Mouse (Mus musculus) liver, embryonic 11.5 days (tissue): ENCODE measurements around the gene Rps15. TPM values are rescaled to one million over a fixed set of nuclear protein-coding genes. Genes with fewer than 3 reads are reported as not detected.
"Not testable (repeated sequence)": the region's sequence is repeated elsewhere in the genome, so short reads cannot be mapped to it uniquely, and the experiment has no call there.

Experiments used
- ATAC-seq: fragments of 200-750 bp; cut with Nextera tagmentation; replicated peaks from 2 replicates; pipeline ENCODE4 v1.8.0; 2017; ENCODE audit warnings: moderate number of reproducible peaks, mild to moderate bottlenecking, moderate TSS enrichment, moderate library complexity; ENCODE audit not compliant: low FRiP score
- DNase-seq: peaks from one replicate; pipeline ENCODE4 v3.0.0-alpha.2; 2017; ENCODE audit warnings: low spot score
- H3K27ac ChIP-seq: fragments of 300-500 bp; sonication (generic); 2 replicates; pipeline ENCODE4 v1.5.1; 2014; ENCODE audit warnings: mild to moderate bottlenecking, low read depth, low read length, control low read depth
- H3K27me3 ChIP-seq: fragments of 300-500 bp; sonication (generic); replicated peaks from 2 replicates; pipeline ENCODE4 v1.6.1; 2014; ENCODE audit warnings: low read length, mixed read lengths; ENCODE audit not compliant: control insufficient read depth, insufficient read depth
- H3K36me3 ChIP-seq: fragments of 300-500 bp; sonication (generic); 2 replicates; pipeline ENCODE4 v1.6.1; 2014; ENCODE audit warnings: mild to moderate bottlenecking, low read length, moderate library complexity, mixed read lengths; ENCODE audit not compliant: control insufficient read depth, insufficient read depth
- H3K4me1 ChIP-seq: fragments of 300-500 bp; sonication (generic); replicated peaks from 2 replicates; pipeline ENCODE4 v1.6.1; 2014; ENCODE audit warnings: low read length, mixed read lengths; ENCODE audit not compliant: control insufficient read depth, insufficient read depth
- H3K4me2 ChIP-seq: fragments of 300-500 bp; sonication (generic); 2 replicates; pipeline ENCODE4 v1.6.1; 2014; ENCODE audit warnings: mild to moderate bottlenecking, control low read depth, moderate library complexity
- H3K4me3 ChIP-seq: fragments of 300-500 bp; sonication (generic); 2 replicates; pipeline ENCODE4 v1.5.1; 2014; ENCODE audit warnings: low read depth, low read length, control low read depth
- H3K9ac ChIP-seq: fragments of 300-500 bp; sonication (generic); 2 replicates; pipeline ENCODE4 v1.6.1; 2014; ENCODE audit warnings: low read depth, low read length, control low read depth
- H3K9me3 ChIP-seq: fragments of 300-500 bp; sonication (generic); 2 replicates; pipeline ENCODE4 v1.6.1; 2016; ENCODE audit warnings: low read length, inconsistent platforms, mixed read lengths; ENCODE audit not compliant: control insufficient read depth
- WGBS: fragments of 180-500 bp; shearing (Covaris S2); extraction: QIAGEN DNeasy Blood & Tissue Kit; methylation state at CpG from one replicate; pipeline ENCODE4 v1.1.7; 2014; 5-methylcytosine and 5-hydroxymethylcytosine counted together
- polyA plus RNA-seq: library from polyadenylated mRNA; unstranded; fragments of >200 nt; fragmentation: Nextera tagmentation; extraction: Ambion mirVana; gene quantifications from 2 replicates; pipeline ENCODE4 v1.2.1, GENCODE M21; 2014

Rps15 gene
- polyA plus RNA-seq, result 1,270 and 1,408 TPM in 2 replicates

GRCm38 (mm10) chr10:80292251-80293146 is at the start of gene Rps15:
Gene Rps15, plus strand, starts transcription at chr10:80292453.
- ATAC-seq, result peak; percentile 81
- DNase-seq, result peak; percentile 91
- Histone ChIP-seq H3K36me3 (peaks cover 21% of the 10 kb centered on the region), H3K9me3 (no peaks in the 10 kb centered on the region), H3K27me3 (peaks cover 2% of the 10 kb centered on the region), H3K9ac (peak within 1 kb of the TSS; percentile 100), H3K4me1 (peaks cover 21% of the 10 kb centered on the region), H3K4me2 (peak within 1 kb of the TSS; percentile 83), H3K4me3 (peak within 1 kb of the TSS; percentile 96), H3K27ac (peak within 1 kb of the TSS; percentile 89)
- under 1% methylated on average over 72 of the region's 72 CpGs for WGBS

GRCm38 (mm10) chr10:80242607-80243006 is 49.6 kb upstream of the Rps15 start:
- DNase-seq (no peak), ATAC-seq (no peak)
- H3K27ac ChIP-seq, result no peak overlapping the region
- no peak overlapping the region for H3K9ac ChIP-seq
- no peaks in the 10 kb centered on the region for H3K9me3 ChIP-seq
- H3K36me3 ChIP-seq, result peaks cover 59% of the 10 kb centered on the region
- H3K27me3 ChIP-seq, result no peaks in the 10 kb centered on the region
- peaks cover 10% of the 10 kb centered on the region for H3K4me1 ChIP-seq
- no peak overlapping the region; the same call in 1 of the 2 replicates for H3K4me2 ChIP-seq
- 84% methylated on average over 3 of the region's 3 CpGs for WGBS
- H3K4me3 ChIP-seq, result no peak overlapping the region

GRCm38 (mm10) chr10:80244791-80245399 is 47.4 kb upstream of the Rps15 start:
- H3K9me3 ChIP-seq, result no peaks in the 10 kb centered on the region
- peak overlapping the region; percentile 12; the same call in 1 of the 2 replicates for H3K9ac ChIP-seq
- 50% methylated on average over 5 of the region's 5 CpGs for WGBS
- H3K4me1 ChIP-seq, result peaks cover 14% of the 10 kb centered on the region
- DNase-seq (no peak), ATAC-seq (no peak)
- no peak overlapping the region for H3K4me2 ChIP-seq
- no peaks in the 10 kb centered on the region for H3K27me3 ChIP-seq
- no peak overlapping the region for H3K4me3 ChIP-seq
- peaks cover 38% of the 10 kb centered on the region for H3K36me3 ChIP-seq
- peak overlapping the region; percentile 30 for H3K27ac ChIP-seq

- Histone ChIP-seq H3K4me3 (no peak overlapping the region), H3K27ac (peak overlapping the region; percentile 30; the same call in 1 of the 2 replicates), H3K36me3 (peaks cover 32% of the 10 kb centered on the region), H3K9ac (peak overlapping the region; percentile 12; the same call in 1 of the 2 replicates), H3K27me3 (no peaks in the 10 kb centered on the region), H3K9me3 (no peaks in the 10 kb centered on the region), H3K4me2 (no peak overlapping the region), H3K4me1 (peaks cover 20% of the 10 kb centered on the region)
- peak; percentile 75 for DNase-seq
- ATAC-seq, result peak; percentile 21
- 4% methylated on average over 4 of the region's 4 CpGs for WGBS
These were observed 46.7 kb upstream of the Rps15 start for GRCm38 (mm10) chr10:80245600-80245999.

- ATAC-seq (no peak), DNase-seq (no peak)
- WGBS, result 67% methylated on average over 6 of the region's 6 CpGs
- no peaks in the 10 kb centered on the region for H3K27me3 ChIP-seq
- H3K4me1 ChIP-seq, result peaks cover 18% of the 10 kb centered on the region
- H3K36me3 ChIP-seq, result peaks cover 16% of the 10 kb centered on the region
- H3K4me2 ChIP-seq, result peak overlapping the region; percentile 69; the same call in 1 of the 2 replicates
- H3K27ac ChIP-seq, result no peak overlapping the region
- H3K9ac ChIP-seq, result no peak overlapping the region
- H3K9me3 ChIP-seq, result no peaks in the 10 kb centered on the region
- no peak overlapping the region for H3K4me3 ChIP-seq
These were observed 44.4 kb upstream of the Rps15 start for GRCm38 (mm10) chr10:80247849-80248248.

DNA sequence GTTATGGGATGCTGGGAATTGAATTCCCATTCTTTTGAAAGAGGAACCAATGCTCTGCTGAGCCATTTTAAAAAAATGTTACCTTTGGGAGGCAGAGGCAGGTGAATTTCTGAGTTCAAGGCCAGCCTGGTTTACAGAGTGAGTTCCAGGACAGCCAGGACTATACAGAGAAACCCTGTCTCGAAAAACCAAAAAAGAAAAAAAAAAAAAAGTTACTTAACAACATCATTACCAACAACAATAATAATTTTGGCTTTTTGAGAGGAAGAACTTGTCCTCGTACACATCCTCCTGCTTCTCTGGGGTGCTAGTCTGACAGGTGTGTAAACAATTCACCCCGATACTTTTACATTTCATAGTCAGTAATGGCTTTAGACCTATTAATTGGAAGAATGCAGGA is 43.8 kb upstream of the Rps15 start:
- not testable (repeated sequence) for H3K9me3 ChIP-seq, DNase-seq, H3K27me3 ChIP-seq, H3K27ac ChIP-seq, ATAC-seq
- Histone ChIP-seq H3K4me2 (peak overlapping the region; percentile 69), H3K36me3 (peaks cover 13% of the 10 kb centered on the region), H3K4me3 (peak overlapping the region; percentile 80), H3K9ac (peak overlapping the region; percentile 41; the same call in 1 of the 2 replicates), H3K4me1 (peaks cover 18% of the 10 kb centered on the region)
- 28% methylated on average over 3 of the region's 3 CpGs for WGBS

- peaks cover 18% of the 10 kb centered on the region for H3K4me1 ChIP-seq
- under 1% methylated on average over 53 of the region's 53 CpGs for WGBS
- peak; percentile 86 for ATAC-seq
These were observed 43.1 kb upstream of the Rps15 start, which contains the start of gene Ndufs7 for GRCm38 (mm10) chr10:80248971-80249640. Gene Ndufs7, plus strand, starts transcription at chr10:80249121.

DNA sequence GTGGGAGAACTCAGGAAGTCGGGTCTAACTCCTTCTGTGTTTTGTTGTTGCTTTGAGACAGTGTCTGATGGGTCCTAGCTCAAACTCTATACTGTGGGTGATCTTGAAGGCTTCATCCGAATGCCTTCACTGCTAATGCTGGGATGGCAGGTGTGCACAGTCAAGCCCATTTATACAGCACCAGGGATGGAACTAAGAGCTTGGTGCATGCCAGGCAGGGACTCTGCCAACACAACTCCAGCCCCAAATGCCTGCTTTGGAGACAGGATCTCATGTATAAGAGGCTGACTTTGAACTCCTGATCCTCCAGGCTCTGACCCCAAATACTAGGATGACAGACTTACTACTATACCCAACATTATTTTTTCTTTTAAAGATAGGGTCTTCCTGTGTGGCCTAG is 42.2 kb upstream of the Rps15 start:
- Histone ChIP-seq H3K4me1 (peaks cover 18% of the 10 kb centered on the region), H3K4me2 (peak overlapping the region; percentile 69), H3K9ac (peak overlapping the region; percentile 83), H3K27ac (no peak overlapping the region; the same call in 1 of the 2 replicates), H3K9me3 (no peaks in the 10 kb centered on the region), H3K36me3 (peaks cover 15% of the 10 kb centered on the region), H3K27me3 (no peaks in the 10 kb centered on the region), H3K4me3 (peak overlapping the region; percentile 80)
- no peak for ATAC-seq
- 43% methylated on average over 2 of the region's 2 CpGs for WGBS
- DNase-seq, result no peak

More at GRCm38 (mm10) chr10:80248971-80249640, 43.1 kb upstream of the Rps15 start, which contains the start of gene Ndufs7:
- Histone ChIP-seq H3K9me3 (no peaks in the 10 kb centered on the region), H3K4me2 (peak within 1 kb of the TSS; percentile 69), H3K4me3 (peak within 1 kb of the TSS; percentile 80), H3K27me3 (no peaks in the 10 kb centered on the region), H3K9ac (peak within 1 kb of the TSS; percentile 83), H3K36me3 (peaks cover 10% of the 10 kb centered on the region), H3K27ac (peak within 1 kb of the TSS; percentile 68)
- DNase-seq, result peak; percentile 92
